Mouse (Mus musculus) activated CD4-positive, CD25-positive, alpha-beta regulatory T cell, adult 4 months (primary cell): ENCODE measurements around the gene Med20. TPM values are rescaled to one million over a fixed set of nuclear protein-coding genes. Genes with fewer than 3 reads are reported as not detected.
"Not testable (repeated sequence)": the region's sequence is repeated elsewhere in the genome, so short reads cannot be mapped to it uniquely, and the experiment has no call there.

Experiments
- ATAC-seq: one replicate; pipeline ENCODE4 v1.8.0; 2017
- polyA plus RNA-seq, 2 experiments: library from polyadenylated mRNA; unstranded; fragments of 100-300 nt; shearing (Covaris generic); gene quantifications; one replicate each; pipeline ENCODE4 v1.2.1; 2017

Med20 gene
- polyA plus RNA-seq, 2 experiments from 2014 or later, result 23.6 to 30.0 TPM

DNA sequence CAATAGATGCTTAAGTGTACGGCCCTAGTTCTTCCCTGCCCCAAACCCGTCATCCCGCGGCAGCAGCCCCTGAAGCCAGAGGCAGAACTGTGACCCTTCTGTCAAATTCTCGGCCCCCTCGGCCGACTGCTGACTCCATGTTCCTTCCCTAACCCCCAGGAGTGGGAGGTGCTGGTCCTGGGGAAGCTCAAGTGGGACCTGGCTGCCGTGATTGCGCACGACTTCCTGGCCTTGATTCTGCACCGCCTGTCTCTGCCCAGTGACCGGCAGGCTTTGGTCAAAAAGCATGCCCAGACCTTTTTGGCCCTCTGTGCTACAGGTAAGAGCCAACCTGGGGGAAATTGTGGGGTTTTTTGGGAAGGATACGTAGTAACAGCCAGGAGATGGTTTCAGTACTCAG lies 14.1 kb upstream of the Med20 start:
- no peak for ATAC-seq

DNA sequence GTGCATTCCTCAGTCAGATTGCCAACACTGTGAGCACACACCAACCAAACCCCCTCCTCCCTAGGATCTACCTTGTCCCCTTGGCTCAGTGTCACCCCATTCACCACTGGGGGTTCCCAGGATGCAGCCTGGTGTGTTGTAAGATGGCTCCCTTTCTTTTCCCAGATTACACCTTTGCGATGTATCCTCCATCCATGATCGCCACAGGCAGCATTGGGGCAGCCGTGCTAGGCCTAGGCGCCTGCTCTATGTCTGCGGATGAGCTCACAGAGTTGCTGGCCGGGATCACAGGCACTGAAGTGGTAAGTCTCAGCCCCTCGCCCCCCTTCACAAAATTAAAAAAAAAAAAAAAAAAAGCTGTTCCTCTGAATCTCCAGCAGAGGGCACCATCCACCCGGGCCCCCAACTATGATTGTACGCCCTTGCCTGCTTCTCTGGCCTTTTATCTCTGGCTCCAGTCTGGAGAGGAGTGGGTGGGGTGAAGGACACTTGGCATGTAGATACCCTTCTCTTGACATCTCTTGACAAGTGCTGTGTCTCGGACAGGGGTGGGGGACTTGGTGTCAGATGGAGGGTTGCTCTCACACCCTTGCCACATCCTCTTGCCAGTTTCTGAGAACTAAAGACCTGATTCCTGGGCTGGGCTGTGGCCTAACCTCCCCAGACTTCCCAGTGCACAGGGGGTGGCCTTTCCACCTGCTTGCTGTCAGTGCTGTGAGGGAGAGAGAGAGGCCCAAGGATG lies 13.4 kb upstream of the Med20 start:
- peak; percentile 30 for ATAC-seq

- not testable (repeated sequence) for ATAC-seq
These were observed 12.6 kb upstream of the Med20 start for GRCm38 (mm10) chr17:47598580-47599304.

DNA sequence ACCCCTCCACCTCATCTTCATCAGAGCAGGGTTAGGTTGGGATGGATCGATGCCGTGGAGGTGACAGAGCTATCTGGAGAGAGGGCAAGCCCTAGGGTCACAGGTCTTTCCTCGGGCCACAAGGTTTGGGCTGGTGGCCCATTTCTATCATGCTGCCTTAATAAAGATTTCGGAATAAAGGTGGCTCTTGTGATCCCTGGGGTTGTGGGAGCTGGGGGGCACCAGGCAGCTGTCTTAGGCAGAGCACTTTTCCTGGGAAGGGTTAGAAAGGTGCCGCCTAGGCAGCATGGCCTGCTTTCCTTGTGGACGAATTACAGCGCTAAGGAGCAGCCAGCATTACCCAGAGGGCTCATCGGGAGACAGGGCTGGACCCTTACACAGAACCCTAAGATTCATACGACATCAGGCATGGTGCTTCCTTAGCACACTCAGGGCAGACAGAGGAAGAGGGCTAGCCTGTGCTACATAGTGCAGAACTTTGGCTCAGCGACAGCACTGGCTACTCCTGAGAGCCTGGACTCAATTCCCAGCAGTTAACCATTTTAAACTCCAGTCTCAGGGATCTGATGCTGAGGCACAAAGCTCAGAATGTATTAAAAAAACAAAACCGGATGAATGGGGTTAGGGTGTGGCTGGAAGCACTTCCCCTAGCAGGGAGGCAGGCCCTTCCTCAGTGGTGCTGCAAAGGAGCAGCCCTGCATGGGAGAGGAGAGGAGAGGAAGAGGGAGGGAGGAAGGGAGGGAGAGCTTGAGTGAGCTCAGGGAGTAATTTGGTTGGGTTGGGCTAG lies 11.7 kb upstream of the Med20 start:
- ATAC-seq, result peak; percentile 31

DNA sequence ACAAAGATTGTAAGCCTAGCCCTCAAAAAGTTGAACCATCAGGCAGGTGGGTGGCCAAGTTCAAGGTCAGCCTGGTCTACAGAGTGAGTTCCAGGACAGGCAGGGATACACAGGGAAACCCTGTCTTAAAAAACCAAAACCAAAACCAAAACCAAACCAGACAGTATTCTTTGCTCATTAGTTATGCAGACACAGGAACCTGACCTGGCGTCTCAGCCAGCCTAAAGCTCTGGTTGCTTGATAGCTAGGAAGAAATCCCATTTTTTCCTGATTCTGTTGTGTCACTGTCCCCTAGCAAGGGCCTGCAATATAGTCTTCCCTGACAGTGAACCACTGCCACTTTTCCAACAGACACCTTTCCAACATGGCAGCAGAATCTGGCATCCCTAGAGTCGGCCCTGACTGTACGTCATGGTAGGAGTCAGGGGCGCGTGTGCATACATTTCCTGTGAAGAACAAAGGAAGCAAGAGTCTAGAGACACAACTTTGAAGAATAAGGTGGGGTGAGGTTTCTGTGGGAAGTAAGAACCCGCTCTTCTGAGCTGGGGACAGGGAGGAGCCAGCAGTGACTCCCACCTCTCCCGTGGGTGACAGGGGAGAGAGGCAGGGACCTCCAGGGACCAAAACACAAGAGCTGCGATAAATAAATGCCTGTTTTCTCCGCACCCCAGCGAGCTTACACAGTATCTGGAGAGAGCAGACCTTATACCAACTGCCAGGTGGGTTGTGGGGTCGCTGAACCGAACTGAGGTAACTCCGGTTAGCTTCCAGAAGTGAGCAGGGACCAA lies 10.6 kb upstream of the Med20 start:
- ATAC-seq, result peak; percentile 68

DNA sequence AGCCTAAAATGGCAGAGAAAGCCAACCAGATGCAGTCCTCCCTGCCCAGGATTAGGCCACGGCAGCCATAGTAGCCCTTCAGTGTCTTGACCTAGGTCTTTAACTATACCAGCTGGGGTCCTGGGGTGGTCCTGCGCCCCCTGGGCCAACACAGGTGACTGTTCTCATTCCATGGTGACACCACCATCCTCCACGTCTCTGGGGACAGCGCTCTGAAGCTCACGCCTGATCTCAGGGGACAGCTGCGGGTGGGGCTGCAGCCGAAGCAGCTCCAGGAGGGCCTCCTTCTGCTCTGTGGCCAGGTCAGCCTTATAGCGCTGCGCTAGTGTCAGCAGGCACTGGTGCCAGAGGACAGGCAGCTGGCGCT lies 10.0 kb upstream of the Med20 start:
- no peak for ATAC-seq

- no peak for ATAC-seq
These were observed 9.1 kb upstream of the Med20 start for GRCm38 (mm10) chr17:47602289-47602688.

DNA sequence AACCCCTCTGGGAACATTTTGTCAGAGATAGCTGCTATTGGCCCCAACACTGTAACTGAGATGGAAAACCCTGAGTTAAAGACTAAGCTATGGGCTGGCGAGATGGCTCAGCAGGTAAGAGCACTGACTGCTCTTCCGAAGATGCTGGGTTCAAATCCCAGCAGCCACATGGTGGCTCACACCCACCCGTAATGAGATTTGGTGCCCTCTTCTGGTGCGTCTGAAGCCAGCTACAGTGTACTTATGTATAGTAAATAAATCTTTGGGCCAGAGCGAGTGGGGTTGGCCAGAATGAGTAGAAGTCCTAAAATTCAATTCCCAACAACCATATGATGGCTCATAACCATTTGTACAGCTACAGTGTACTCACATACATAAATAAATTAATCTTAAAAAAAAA lies 5.2 kb upstream of the Med20 start:
- no peak for ATAC-seq

DNA sequence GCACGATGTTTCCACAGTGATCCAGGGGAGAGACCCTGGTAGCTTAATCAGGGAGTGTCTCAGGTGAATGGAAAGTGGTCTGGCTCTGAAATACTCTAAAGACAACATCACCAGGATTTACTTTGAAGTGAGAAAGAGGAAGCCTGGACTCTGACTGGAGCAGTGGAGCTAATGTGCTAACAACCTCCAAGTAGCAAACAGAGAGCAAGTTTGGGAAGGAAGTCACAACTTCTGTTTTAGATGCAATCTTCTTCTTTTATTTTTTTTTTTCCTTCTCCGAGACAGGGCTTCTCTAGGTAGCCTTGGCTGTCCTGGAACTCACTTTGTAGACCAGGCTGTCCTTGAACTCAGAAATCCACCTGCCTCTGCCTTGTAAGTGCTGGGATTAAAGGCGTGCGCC lies 2.2 kb upstream of the Med20 start:
- no peak for ATAC-seq

- ATAC-seq, result no peak
These were observed 240 bp downstream of the Med20 start for GRCm38 (mm10) chr17:47611661-47611982.

DNA sequence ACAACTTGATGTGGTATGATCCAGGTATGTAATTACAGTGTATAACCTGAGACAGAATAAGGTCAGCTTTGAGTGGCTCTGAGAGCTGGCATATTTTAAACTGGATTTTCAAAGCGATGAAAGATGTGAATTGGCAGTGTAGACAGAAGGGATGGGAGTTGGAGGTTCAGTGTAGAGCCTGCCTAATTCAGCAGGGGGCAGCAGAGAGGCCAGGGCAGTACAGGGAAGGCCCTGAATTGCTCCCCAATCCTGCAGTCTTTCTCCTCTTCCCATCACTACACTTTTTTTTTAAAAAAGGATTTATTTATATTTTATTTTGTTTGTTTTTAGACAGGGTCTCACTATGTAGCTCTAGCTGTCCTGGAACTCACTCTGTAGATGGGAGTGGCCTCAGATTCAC lies 2.6 kb downstream of the Med20 start:
- ATAC-seq, result no peak

DNA sequence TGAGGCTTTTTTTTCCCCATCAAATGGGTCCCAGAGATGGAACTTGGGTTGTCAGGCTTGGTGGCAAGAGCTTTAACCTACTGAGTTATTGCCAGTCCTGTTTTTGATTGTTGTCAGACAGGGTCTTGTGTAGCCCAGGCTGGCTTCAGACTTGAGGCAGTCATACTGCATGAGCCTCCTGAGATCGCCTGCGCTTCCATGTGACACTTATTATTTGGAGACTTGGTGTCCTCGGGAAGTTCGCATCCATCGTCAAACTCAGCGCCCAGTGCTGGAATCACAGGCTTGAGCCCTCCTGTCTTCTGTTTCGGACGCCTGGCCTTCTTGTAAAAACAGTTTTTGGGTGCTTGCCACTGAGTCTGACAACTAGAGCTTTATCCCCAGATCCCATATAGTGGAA lies 4.7 kb downstream of the Med20 start:
- ATAC-seq, result no peak

- ATAC-seq, result no peak
These were observed 5.3 kb downstream of the Med20 start for GRCm38 (mm10) chr17:47616652-47617051.

GRCm38 (mm10) chr17:47617605-47618307 lies 6.4 kb downstream of the Med20 start:
- ATAC-seq, result no peak

DNA sequence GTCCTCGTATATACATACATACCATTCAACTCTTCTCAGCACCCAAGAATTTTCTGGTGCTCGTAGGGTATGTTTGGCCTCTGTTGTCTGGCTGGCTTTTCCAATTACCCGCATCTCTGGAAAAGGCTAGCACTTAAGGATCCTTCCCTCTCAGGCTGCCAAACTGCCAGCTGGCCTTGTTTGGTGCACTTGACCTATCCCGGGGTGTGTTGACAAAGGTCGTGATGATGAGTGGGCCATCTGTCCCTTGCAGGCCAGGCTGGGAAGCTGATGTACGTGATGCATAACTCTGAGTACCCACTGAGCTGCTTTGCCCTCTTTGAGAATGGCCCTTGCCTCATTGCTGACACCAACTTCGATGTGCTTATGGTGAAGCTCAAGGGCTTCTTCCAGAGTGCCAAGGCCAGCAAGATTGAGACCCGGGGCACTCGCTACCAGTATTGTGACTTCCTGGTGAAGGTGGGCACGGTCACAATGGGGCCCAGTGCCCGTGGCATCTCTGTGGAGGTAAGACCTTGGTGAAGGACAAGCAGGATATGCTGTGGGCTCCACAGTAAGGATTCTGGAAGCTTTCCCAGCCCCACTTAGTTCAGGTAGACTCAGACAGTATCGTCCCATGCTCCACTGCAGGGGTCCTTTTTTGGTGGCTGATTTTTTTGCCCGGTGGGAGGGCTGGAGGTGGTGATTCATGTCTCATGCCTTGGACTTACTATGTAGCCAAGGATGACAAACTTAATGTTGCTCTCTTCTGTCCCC lies 7.4 kb downstream of the Med20 start:
- no peak for ATAC-seq

- no peak for ATAC-seq
These were observed 11.7 kb downstream of the Med20 start for GRCm38 (mm10) chr17:47622912-47623554.

- ATAC-seq, result not testable (repeated sequence)
These were observed 13.2 kb downstream of the Med20 start for GRCm38 (mm10) chr17:47624572-47624971.

DNA sequence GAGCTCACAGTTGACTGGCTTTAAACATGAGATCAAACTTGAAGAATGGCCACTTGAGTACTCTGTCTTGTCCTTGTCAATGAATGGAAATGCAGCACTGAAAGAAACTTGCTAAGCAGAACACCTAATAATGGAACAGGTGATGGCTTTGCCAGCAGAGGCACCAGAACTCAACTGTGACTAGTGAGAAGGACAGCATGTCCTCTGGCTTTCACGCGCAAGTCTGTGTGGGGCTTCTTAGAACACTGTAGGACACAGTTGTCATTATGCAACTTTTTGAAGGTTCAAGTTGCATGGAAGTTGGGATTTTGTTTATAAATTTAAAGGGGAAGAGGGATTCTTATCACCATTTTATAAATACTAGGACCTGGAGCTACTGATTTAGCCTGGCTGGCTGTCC lies 13.7 kb downstream of the Med20 start:
- ATAC-seq, result no peak

DNA sequence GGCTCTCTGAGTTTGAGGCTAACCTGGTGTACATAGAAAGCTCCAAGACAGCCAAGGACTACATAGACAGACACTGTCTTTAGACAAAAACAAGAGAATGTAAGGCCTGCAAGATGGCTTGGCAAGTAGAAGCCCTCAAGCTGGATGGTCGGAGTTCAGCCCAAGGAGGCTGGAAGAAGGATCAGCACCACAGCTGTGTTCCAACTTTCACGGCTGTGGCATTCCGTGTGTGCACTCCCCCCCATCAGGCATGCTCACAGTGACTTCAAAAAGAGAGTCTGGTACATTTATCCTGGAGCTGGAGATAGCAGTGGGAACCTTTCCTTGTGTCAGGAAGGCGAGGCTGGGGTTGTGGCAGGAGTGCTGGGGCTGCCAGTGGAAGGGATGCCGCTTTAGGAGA lies 14.6 kb downstream of the Med20 start:
- no peak for ATAC-seq

- no peak for ATAC-seq
These were observed 16.4 kb downstream of the Med20 start for GRCm38 (mm10) chr17:47627791-47628190.
